In the genomic region with DNA sequence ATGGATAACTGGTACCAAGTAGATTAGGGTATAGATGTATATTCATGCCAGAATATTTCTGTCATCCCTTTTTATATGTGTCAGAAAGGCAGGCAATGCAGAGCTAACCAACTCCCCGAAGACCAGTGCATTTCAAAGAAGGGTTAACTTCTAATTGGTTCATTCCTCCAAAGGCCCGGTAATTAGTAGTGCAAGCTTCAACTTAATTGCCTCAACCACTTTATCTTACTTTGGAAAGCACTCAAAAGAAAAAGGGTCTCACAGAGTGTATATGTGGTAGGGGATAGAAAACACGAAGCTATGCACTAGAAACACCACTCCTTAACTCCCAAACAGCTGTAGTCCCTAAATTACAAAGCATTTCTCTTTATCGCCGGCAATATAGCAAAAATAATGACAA, we compare ENCODE assay signal across 16 mouse cellular contexts.
"Had no signal": no experiment of that assay in that cellular context is flagged by ENCODE, and none has a peak within 500 bp of the region (broad histone marks: within the 10 kb centered on the region; RNA-seq: fewer than 3 reads in every experiment).

No protein-coding gene starts in this region.

- H3K9ac ChIP-seq: liver, embryonic 15.5 days; neural tube, embryonic 13.5 days; stomach, embryonic 15.5 days had no signal

- H3K27me3 ChIP-seq: liver, embryonic 15.5 days; neural tube, embryonic 13.5 days; stomach, embryonic 15.5 days had no signal

- DNase-seq: kidney, postnatal 10 days; kidney, postnatal 4 days; lung, adult 2 months; lung, postnatal 10 days; lung, postnatal 4 days; midbrain, embryonic 14.5 days; right cerebral cortex, postnatal 14 days; thymus, adult 2 months; thymus, postnatal 25 days had no signal

- H3K27ac ChIP-seq: left cerebral cortex, adult 2 months; limb, embryonic 10.5 days; liver, embryonic 15.5 days; midbrain, embryonic 10.5 days; neural tube, embryonic 13.5 days; stomach, embryonic 15.5 days had no signal

- H3K4me2 ChIP-seq: liver, embryonic 11.5 days; liver, embryonic 15.5 days; neural tube, embryonic 13.5 days; stomach, embryonic 15.5 days had no signal

- H3K4me3 ChIP-seq: left cerebral cortex, adult 2 months; limb, embryonic 10.5 days; liver, embryonic 15.5 days; midbrain, embryonic 10.5 days; neural tube, embryonic 13.5 days; stomach, embryonic 15.5 days had no signal

- H3K4me1 ChIP-seq: limb, embryonic 10.5 days; liver, embryonic 15.5 days; midbrain, embryonic 10.5 days; neural tube, embryonic 13.5 days; stomach, embryonic 15.5 days had no signal

- H3K9me3 ChIP-seq: limb, embryonic 10.5 days; liver, embryonic 15.5 days; midbrain, embryonic 10.5 days; neural tube, embryonic 13.5 days; stomach, embryonic 15.5 days had no signal

- H3K36me3 ChIP-seq: limb, embryonic 10.5 days; liver, embryonic 15.5 days; midbrain, embryonic 10.5 days; neural tube, embryonic 13.5 days; stomach, embryonic 15.5 days had no signal
